Mouse (Mus musculus) heart, postnatal 0 days (tissue): ENCODE data around the gene Pam.

Source experiments
- CTCF ChIP-seq: IDR thresholded peaks from 2 replicates; pipeline ENCODE4 v1.5.1; 2016; ENCODE audit warnings: antibody characterized with exemption, control low read depth, low read depth
- EP300 ChIP-seq: IDR thresholded peaks from 2 replicates; pipeline ENCODE4 v1.6.1; 2016; ENCODE audit warnings: antibody characterized with exemption, low read depth

DNA sequence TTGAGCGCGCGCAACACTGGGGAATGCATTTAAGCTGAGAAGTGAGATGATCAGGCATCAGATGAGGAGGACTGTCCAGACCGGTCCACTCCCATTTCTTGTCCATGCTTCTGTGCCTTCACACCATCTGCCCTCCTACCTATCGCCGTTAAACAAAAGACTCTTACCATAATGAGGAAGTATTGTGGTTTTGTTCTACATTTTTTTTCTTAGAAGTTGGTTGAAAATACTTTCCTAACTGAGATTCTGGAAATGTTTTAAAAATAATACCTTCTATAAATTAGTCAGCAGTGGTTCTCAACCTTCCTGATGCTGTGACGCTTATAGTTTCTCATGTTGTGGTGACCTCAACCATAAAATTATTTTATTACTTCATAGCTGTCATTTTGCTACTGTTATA is 313.8 kb downstream of the Pam start:
- TF ChIP-seq CTCF (no peak), EP300 (no peak)
